Comparison of ENCODE assay signal across 9 mouse cellular contexts in genomic region chr7:123110135-123110534, GRCm38 (mm10). TPM values are rescaled to one million over a fixed set of nuclear protein-coding genes. Genes with fewer than 3 reads are reported as not detected.
A peak's percentile ranks its signal among the peaks of the same experiment; 100 is the strongest.
DNase-seq lines count a peak whose midpoint lies in the region; ATAC-seq and TF ChIP-seq lines count a peak whose summit lies in the region.
"Had no signal": no experiment of that assay in that cellular context is flagged by ENCODE, and none has a peak within 500 bp of the region (broad histone marks: within the 10 kb centered on the region; RNA-seq: fewer than 3 reads in every experiment).

No protein-coding gene starts in this region.

- H3K79me3 ChIP-seq in C2C12 (ENCODE audit: low read depth): no peaks in the 10 kb centered on the region

- peak overlapping the region; percentile 83 for H3K27ac ChIP-seq in heart, embryonic 12.5 days (ENCODE audit: poor library complexity, severe bottlenecking)
- H3K27ac ChIP-seq in lung, embryonic 14.5 days (ENCODE audit: low read depth): no peak overlapping the region
- H3K27ac ChIP-seq in midbrain, embryonic 14.5 days (replicated peaks; ENCODE audit: low read depth, low read length): no peak overlapping the region
- H3K27ac ChIP-seq in forebrain, embryonic 10.5 days: no peak overlapping the region

- peak; percentile 73 for DNase-seq in adrenal gland, adult 8-10 months
- DNase-seq in lung, embryonic 14.5 days: peak; percentile 38
- no peak for DNase-seq in midbrain, embryonic 14.5 days
- DNase-seq in forebrain, embryonic 10.5 days (ENCODE audit: extremely low spot score, low spot score): no peak
- no peak for DNase-seq in layer of hippocampus, adult 18-20 months (ENCODE audit: low spot score in 2 of 2)
- DNase-seq in natural killer cell, adult 2 months (ENCODE audit: low spot score in 2 of 2): no peak

- H3K4me1 ChIP-seq in heart, embryonic 12.5 days (replicated peaks): peaks cover 34% of the 10 kb centered on the region
- H3K4me1 ChIP-seq in lung, embryonic 14.5 days (ENCODE audit: insufficient read depth): peaks cover 11% of the 10 kb centered on the region
- 0 out of 2 replicates have a peak, but pooled peaks cover 3% of the 10 kb centered on the region for H3K4me1 ChIP-seq in midbrain, embryonic 14.5 days (ENCODE audit: control insufficient read depth, insufficient read depth, low read length)
- peaks cover 17% of the 10 kb centered on the region for H3K4me1 ChIP-seq in forebrain, embryonic 10.5 days

- H3K36me3 ChIP-seq in C2C12 (ENCODE audit: control insufficient read depth, insufficient read depth): no peaks in the 10 kb centered on the region
- H3K36me3 ChIP-seq in heart, embryonic 12.5 days: no peaks in the 10 kb centered on the region
- no peaks in the 10 kb centered on the region for H3K36me3 ChIP-seq in lung, embryonic 14.5 days (ENCODE audit: insufficient read depth)
- no peaks in the 10 kb centered on the region for H3K36me3 ChIP-seq in midbrain, embryonic 14.5 days (ENCODE audit: control insufficient read depth, insufficient read depth, low read length)
- H3K36me3 ChIP-seq in forebrain, embryonic 10.5 days (replicated peaks): no peaks in the 10 kb centered on the region

- H3K9ac ChIP-seq in heart, embryonic 12.5 days: 0 out of 2 replicates have a peak overlapping the region, but pooled peaks have one; percentile 28
- no peak overlapping the region for H3K9ac ChIP-seq in lung, embryonic 14.5 days
- H3K9ac ChIP-seq in midbrain, embryonic 14.5 days (replicated peaks; ENCODE audit: low read length): no peak overlapping the region

- ATAC-seq in heart, embryonic 12.5 days (ENCODE audit: insufficient number of reproducible peaks, low FRiP score): peak; percentile 61
- ATAC-seq in lung, embryonic 14.5 days (ENCODE audit: insufficient read depth): 0 out of 2 replicates have a peak, but pooled peaks have one; percentile 38
- ATAC-seq in midbrain, embryonic 14.5 days (ENCODE audit: low FRiP score, low TSS enrichment): no peak
- ATAC-seq: activated CD4-positive, CD25-positive, alpha-beta regulatory T cell, adult 4 months had no signal

- peak overlapping the region; percentile 52 for H3K4me2 ChIP-seq in heart, embryonic 12.5 days
- H3K4me2 ChIP-seq in lung, embryonic 14.5 days: no peak overlapping the region
- no peak overlapping the region for H3K4me2 ChIP-seq in midbrain, embryonic 14.5 days (ENCODE audit: low read length)

- no peaks in the 10 kb centered on the region for H3K9me3 ChIP-seq in heart, embryonic 12.5 days (replicated peaks)
- H3K9me3 ChIP-seq in lung, embryonic 14.5 days (ENCODE audit: low read depth, low read length): no peaks in the 10 kb centered on the region
- H3K9me3 ChIP-seq in midbrain, embryonic 14.5 days (ENCODE audit: control insufficient read depth, low read length): no peaks in the 10 kb centered on the region
- no peaks in the 10 kb centered on the region for H3K9me3 ChIP-seq in forebrain, embryonic 10.5 days

- no peak for TF ChIP-seq CTCF in C2C12 (IDR thresholded peaks at IDR 0.05; ENCODE audit: control insufficient read depth, insufficient read depth, insufficient read length)
- no peak for TF ChIP-seq CTCF in lung, embryonic 14.5 days (IDR thresholded peaks at IDR 0.05; ENCODE audit: low read depth)

- H3K27me3 ChIP-seq in C2C12 (ENCODE audit: control insufficient read depth, insufficient read depth, insufficient read length): no peaks in the 10 kb centered on the region
- no peaks in the 10 kb centered on the region for H3K27me3 ChIP-seq in heart, embryonic 12.5 days (replicated peaks)
- H3K27me3 ChIP-seq in lung, embryonic 14.5 days (ENCODE audit: insufficient read depth, low read length): no peaks in the 10 kb centered on the region
- H3K27me3 ChIP-seq in midbrain, embryonic 14.5 days (ENCODE audit: control insufficient read depth, insufficient read depth, low read length): no peaks in the 10 kb centered on the region
- no peaks in the 10 kb centered on the region for H3K27me3 ChIP-seq in forebrain, embryonic 10.5 days (ENCODE audit: poor library complexity, severe bottlenecking)

- 32% methylated on average over 3 of the region's 3 CpGs for WGBS in heart, embryonic 12.5 days
- whole genome bisulfite sequencing in lung, embryonic 14.5 days: 45% methylated on average over 3 of the region's 3 CpGs
- WGBS in midbrain, embryonic 14.5 days: 84% methylated on average over 3 of the region's 3 CpGs
- WGBS in forebrain, embryonic 10.5 days: 73% methylated on average over 3 of the region's 3 CpGs

- H3K4me3 ChIP-seq in C2C12 (ENCODE audit: insufficient read depth, poor library complexity, severe bottlenecking): no peak overlapping the region
- H3K4me3 ChIP-seq in heart, embryonic 12.5 days: no peak overlapping the region
- no peak overlapping the region for H3K4me3 ChIP-seq in lung, embryonic 14.5 days (ENCODE audit: low read depth, low read length)
- H3K4me3 ChIP-seq in midbrain, embryonic 14.5 days (replicated peaks; ENCODE audit: low read depth, low read length): no peak overlapping the region
- H3K4me3 ChIP-seq in forebrain, embryonic 10.5 days: no peak overlapping the region

- no peaks in the 10 kb centered on the region for H3K79me2 ChIP-seq in C2C12 (ENCODE audit: control insufficient read depth, insufficient read depth)

- H3ac ChIP-seq in C2C12 (ENCODE audit: control insufficient read depth, insufficient read length, low read depth): peak overlapping the region; percentile 33

TF ChIP-seq in C2C12, 6 proteins besides CTCF, POLR2A, EP300 and RAD21:
- TF ChIP-seq FOSL1 (IDR thresholded peaks at IDR 0.05; ENCODE audit: insufficient read depth, low read length, poor library complexity, severe bottlenecking) (peak; percentile 3), CEBPB (IDR thresholded peaks at IDR 0.05; ENCODE audit: low read depth) (no peak)

RNA-seq across cellular contexts. Expression of gene Tnrc6a, which starts 13.6 kb away (rescaled TPM):
- 15.8 TPM for polyA plus RNA-seq in C2C12 (2012; fragmentation: generic; extraction: Trizol)
- total RNA-seq in adrenal gland, adult 8-10 months (2022): 100 to 1,000 TPM in 1 of 4 experiments, 10 to 100 TPM in 3; 43.4 to 113 (median 59.0) TPM
- 48.8 and 48.9 TPM in 2 replicates for polyA plus RNA-seq in heart, embryonic 12.5 days (2016; fragmentation: Nextera tagmentation; extraction: Ambion mirVana)
- 47.6 and 48.3 TPM in 2 replicates for polyA plus RNA-seq in lung, embryonic 14.5 days (2014; fragmentation: Nextera tagmentation; extraction: Ambion mirVana)
- polyA plus RNA-seq in midbrain, embryonic 14.5 days (2014; fragmentation: Nextera tagmentation; extraction: Ambion mirVana): 50.0 and 59.4 TPM in 2 replicates
- polyA plus RNA-seq in forebrain, embryonic 10.5 days (2016; fragmentation: Nextera tagmentation; extraction: Ambion mirVana): 51.7 and 52.8 TPM in 2 replicates
- 10 to 100 TPM; 43.4 to 47.1 TPM for total RNA-seq in layer of hippocampus, adult 18-20 months (2021)

Comparison
In these comparisons a context has a peak if more than half of its experiments do, and no peak if none do; other contexts are left out.
1. DNase-seq: peak in adrenal gland, adult 8-10 months (single experiment) and lung, embryonic 14.5 days (single experiment); none in midbrain, embryonic 14.5 days (single experiment), forebrain, embryonic 10.5 days (single experiment), layer of hippocampus, adult 18-20 months (0 of 2) and natural killer cell, adult 2 months (0 of 2).